Mouse (Mus musculus) kidney, embryonic 16.5 days (tissue): ENCODE measurements around the gene Metap1d. TPM values are rescaled to one million over a fixed set of nuclear protein-coding genes. Genes with fewer than 3 reads are reported as not detected.

Experiments
- ATAC-seq: fragments of 200-750 bp; cut with Nextera tagmentation; 2 replicates; pipeline ENCODE4 v1.8.0; 2017; ENCODE audit warnings: moderate TSS enrichment; ENCODE audit not compliant: low FRiP score, low TSS enrichment
- H3K27ac ChIP-seq: fragments of 300-500 bp; sonication (generic); 2 replicates; pipeline ENCODE4 v1.5.1; 2014; ENCODE audit warnings: low read length
- H3K27me3 ChIP-seq: fragments of 300-500 bp; sonication (generic); 2 replicates; pipeline ENCODE4 v1.6.1; 2014; ENCODE audit warnings: low read length, control low read depth, mixed read lengths; ENCODE audit not compliant: insufficient read depth
- H3K36me3 ChIP-seq: fragments of 300-500 bp; sonication (generic); 2 replicates; pipeline ENCODE4 v1.6.1; 2014; ENCODE audit warnings: low read length, control low read depth, mixed read lengths; ENCODE audit not compliant: insufficient read depth
- H3K4me1 ChIP-seq: fragments of 300-500 bp; sonication (generic); 2 replicates; pipeline ENCODE4 v1.6.1; 2014; ENCODE audit warnings: low read length, control low read depth, mixed read lengths; ENCODE audit not compliant: insufficient read depth
- H3K4me2 ChIP-seq: fragments of 300-500 bp; sonication (generic); replicated peaks from 2 replicates; pipeline ENCODE4 v1.6.1; 2014; ENCODE audit warnings: low read depth, low read length
- H3K4me3 ChIP-seq: fragments of 300-500 bp; sonication (generic); 2 replicates; pipeline ENCODE4 v1.5.1; 2014; ENCODE audit warnings: mild to moderate bottlenecking, low read length
- H3K9ac ChIP-seq: fragments of 300-500 bp; sonication (generic); replicated peaks from 2 replicates; pipeline ENCODE4 v1.6.1; 2014; ENCODE audit warnings: low read length
- H3K9me3 ChIP-seq: fragments of 300-500 bp; sonication (generic); 2 replicates; pipeline ENCODE4 v1.6.1; 2016; ENCODE audit warnings: low read length, control low read depth
- WGBS: fragments of 180-500 bp; shearing (Covaris S2); extraction: QIAGEN DNeasy Blood & Tissue Kit; methylation state at CpG from one replicate; pipeline ENCODE4 v1.1.7; 2014; 5-methylcytosine and 5-hydroxymethylcytosine counted together
- polyA plus RNA-seq: library from polyadenylated mRNA; unstranded; fragments of >200 nt; fragmentation: Nextera tagmentation; extraction: Ambion mirVana; gene quantifications from 2 replicates; pipeline ENCODE4 v1.2.1, GENCODE M21; 2015

The Metap1d gene
- polyA plus RNA-seq, 1 experiment from 2014 or later = 46.9 TPM

DNA sequence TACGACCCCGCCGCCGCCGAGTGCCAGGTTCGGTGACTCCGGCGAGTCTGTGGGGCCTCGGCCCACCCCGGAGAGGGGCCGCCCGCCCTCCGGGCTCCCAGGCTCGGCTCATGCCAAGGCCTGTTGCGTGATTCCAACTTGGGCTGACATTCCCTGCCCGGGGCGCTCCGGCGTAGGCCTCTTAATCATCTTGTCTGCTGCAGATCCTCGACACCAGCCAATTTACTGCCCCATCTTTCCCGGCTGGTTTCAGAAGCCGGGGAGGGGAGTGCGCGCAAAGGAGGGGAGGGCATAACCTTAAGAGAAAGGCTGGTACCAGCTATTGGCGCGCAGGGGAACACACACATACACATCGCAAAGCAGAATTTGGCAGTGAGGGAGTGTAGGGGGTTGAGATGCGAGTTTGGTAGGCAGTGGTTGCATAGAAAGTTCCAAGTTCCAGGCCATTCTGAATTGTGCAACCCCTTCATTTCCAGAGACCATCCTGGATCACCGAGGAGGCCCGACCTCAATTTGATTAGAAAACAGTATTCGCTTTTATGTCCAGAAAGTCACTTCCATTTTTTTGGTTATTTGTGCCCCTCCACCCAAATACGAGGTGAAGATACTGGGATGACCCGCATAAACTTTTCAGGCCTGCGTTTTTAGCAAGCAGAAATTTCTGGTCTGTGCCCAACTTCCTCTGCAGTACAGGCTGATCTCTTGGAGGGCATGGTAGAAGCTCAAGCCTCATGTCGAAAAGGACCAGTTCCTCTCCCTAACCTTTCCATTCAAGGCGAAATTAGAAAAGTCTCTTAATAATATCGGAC, 88.5 kb downstream of the Metap1d start:
- Histone ChIP-seq H3K9ac (no peak overlapping the region), H3K27ac (no peak overlapping the region), H3K27me3 (peaks cover 96% of the 10 kb centered on the region), H3K36me3 (no peaks in the 10 kb centered on the region), H3K9me3 (no peaks in the 10 kb centered on the region), H3K4me2 (peak overlapping the region; percentile 36; the same call in 1 of the 2 replicates), H3K4me1 (peaks cover 38% of the 10 kb centered on the region), H3K4me3 (peak overlapping the region; percentile 15; the same call in 1 of the 2 replicates)
- no peak for ATAC-seq
- 3% methylated on average over 37 of the region's 37 CpGs for WGBS

DNA sequence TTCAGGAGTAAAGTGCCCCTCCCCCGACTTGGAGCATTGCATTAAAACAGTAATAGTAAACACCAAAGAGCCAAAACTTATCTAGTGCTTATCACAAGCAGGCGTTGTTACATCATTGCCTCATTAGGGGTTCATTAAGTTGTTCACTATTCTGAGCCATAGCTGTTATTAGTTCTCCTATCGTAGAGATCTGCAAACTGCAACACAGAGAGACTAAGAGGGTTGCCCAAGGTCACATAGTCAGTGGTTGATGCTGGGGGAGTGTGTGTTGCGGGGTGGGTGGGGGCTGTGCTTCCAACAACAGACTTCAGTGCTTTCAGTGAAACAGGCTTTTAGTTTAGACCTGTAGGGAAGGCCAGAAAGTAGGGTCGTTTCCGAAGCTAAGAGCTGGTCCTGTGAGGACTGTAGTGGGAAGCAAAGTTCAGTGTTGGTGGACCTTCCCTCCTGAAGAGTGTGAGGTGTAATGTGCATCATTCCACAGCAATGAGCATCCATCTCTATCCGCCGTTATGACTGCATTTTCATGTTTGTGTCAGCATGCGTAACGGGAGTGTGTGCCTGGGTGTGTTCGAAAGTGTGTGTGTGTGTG, 89.2 kb downstream of the Metap1d start:
- H3K27me3 ChIP-seq = peaks cover 96% of the 10 kb centered on the region
- no peaks in the 10 kb centered on the region for H3K9me3 ChIP-seq
- no peaks in the 10 kb centered on the region for H3K36me3 ChIP-seq
- 3% methylated on average over 11 of the region's 11 CpGs for WGBS
- H3K9ac ChIP-seq = no peak overlapping the region
- peaks cover 43% of the 10 kb centered on the region for H3K4me1 ChIP-seq
- H3K27ac ChIP-seq = no peak overlapping the region
- no peak overlapping the region for H3K4me2 ChIP-seq
- no peak for ATAC-seq
- H3K4me3 ChIP-seq = no peak overlapping the region

DNA sequence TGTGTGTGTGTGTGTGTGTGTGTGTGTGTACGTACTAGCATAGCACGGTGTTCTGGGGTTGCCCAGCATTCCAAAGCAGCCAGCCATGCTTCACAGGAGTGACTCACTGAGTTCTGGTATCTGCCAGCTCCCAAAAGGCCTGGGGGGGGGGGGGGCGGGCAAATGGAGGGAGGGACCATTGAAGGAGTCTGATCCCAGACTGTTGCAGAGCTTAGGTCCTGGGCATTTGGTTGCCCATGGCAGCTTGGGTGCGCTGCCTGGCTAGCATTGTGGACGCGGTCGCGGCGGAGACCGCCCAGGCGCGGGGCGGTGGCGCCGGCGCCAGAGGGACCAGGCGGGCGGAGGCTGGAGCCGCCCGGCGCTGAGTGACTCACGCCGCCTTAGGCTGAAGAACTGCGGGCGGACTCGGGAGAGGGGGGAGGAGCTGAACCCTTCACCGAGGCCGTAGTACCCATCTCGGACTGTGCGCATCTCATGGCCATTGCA, 89.8 kb downstream of the Metap1d start:
- no peak overlapping the region for H3K27ac ChIP-seq
- H3K9ac ChIP-seq = no peak overlapping the region
- peak overlapping the region; percentile 16; the same call in 1 of the 2 replicates for H3K4me3 ChIP-seq
- H3K4me2 ChIP-seq = peak overlapping the region; percentile 35
- under 1% methylated on average over 29 of the region's 30 CpGs for WGBS
- H3K36me3 ChIP-seq = no peaks in the 10 kb centered on the region
- no peaks in the 10 kb centered on the region for H3K9me3 ChIP-seq
- peaks cover 91% of the 10 kb centered on the region for H3K27me3 ChIP-seq
- peaks cover 43% of the 10 kb centered on the region for H3K4me1 ChIP-seq
- ATAC-seq = peak; percentile 68

DNA sequence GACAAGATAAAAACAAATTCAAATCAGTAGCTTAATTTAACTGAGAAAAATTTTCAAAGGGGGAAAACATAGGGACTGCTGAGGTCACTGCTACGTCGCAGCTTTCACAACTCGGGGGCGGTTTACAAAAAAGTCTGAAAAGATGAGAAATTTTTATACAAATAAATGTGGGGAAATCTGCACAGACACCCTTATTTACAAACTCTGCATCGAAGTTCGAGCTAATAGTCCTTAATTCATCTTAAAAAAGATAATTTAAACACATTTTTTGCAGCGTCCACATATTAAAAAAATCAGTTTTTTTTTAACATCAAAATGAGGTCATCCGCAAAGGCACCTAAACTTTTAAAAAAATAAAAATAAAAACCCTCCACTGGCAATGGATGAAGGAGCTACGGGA, 90.5 kb downstream of the Metap1d start:
- H3K27ac ChIP-seq = no peak overlapping the region
- no peak overlapping the region for H3K9ac ChIP-seq
- peaks cover 91% of the 10 kb centered on the region for H3K27me3 ChIP-seq
- H3K4me1 ChIP-seq = peaks cover 43% of the 10 kb centered on the region
- no peak for ATAC-seq
- WGBS = 2% methylated on average over 9 of the region's 9 CpGs
- H3K36me3 ChIP-seq = no peaks in the 10 kb centered on the region
- no peaks in the 10 kb centered on the region for H3K9me3 ChIP-seq
- no peak overlapping the region for H3K4me3 ChIP-seq
- H3K4me2 ChIP-seq = no peak overlapping the region

DNA sequence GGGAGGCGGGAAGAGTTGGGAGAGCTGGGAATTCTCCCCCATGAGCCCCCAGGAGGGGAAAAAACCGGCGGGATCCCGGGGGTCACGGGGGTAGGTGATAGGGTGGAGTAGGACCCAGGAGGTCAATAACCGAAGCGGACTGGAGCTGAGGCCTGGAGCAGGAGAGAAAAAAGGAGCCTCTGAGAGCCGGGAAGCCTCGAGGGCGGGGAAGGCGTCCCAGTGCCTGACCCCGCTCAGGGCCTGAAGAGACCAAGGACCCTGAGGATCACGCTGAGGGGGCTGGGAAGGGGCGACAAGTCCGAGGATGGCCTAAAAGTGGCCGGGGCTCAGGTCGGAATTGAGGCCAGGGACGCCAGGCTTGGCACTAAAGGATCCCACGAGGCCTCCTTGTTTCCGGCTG, 90.9 kb downstream of the Metap1d start:
- WGBS = 2% methylated on average over 20 of the region's 20 CpGs
- Histone ChIP-seq H3K9me3 (no peaks in the 10 kb centered on the region), H3K4me3 (no peak overlapping the region), H3K4me2 (no peak overlapping the region), H3K36me3 (no peaks in the 10 kb centered on the region), H3K4me1 (peaks cover 43% of the 10 kb centered on the region), H3K27me3 (peaks cover 91% of the 10 kb centered on the region), H3K27ac (no peak overlapping the region), H3K9ac (no peak overlapping the region)
- no peak for ATAC-seq

DNA sequence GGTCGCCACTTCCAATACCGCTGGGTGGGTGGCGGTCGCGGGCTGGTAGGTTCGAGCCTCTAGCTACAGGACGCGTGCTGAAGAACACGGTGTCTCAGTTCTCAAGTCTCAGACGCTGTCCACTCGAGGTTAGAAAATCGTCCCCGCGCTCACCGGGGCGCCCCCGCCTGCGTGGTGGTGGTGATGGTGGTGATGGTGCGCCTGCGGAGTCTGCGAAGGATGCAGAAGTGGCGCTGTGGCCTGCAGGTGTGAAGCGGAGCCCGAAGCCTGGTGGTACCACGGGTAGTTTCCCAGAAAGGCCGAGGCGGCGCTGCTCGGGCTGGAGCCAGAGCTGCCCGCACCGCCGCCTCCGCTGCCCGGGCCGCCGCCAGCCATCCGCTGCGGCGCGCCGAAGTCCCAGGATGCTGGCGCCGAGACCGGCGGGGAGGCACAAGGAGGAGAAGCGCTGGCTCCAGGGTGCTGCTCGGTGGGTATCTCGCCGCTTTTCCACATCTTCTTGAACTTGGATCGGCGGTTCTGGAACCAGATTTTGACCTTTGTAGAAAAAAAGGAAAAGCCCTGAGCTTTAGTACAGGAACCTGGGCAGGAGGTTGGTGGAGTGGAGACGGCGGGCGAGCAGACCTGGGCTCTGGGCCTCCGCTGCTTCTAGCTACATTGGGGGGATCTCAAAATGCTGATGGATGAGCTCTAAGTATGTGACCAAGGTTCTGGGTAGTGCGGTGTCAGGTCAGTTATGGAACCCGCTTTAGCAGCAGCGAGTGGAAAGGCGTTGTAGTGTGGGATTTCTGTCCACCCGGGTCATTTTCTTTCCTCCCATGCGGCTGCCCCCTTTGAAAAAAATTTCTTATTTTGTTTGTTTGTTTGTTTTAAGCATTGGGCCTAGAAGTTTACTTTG, 91.6 kb downstream of the Metap1d start:
- 2% methylated on average over 60 of the region's 61 CpGs for WGBS
- Histone ChIP-seq H3K36me3 (no peaks in the 10 kb centered on the region), H3K4me1 (peaks cover 39% of the 10 kb centered on the region), H3K4me3 (no peak overlapping the region), H3K4me2 (no peak overlapping the region), H3K9ac (no peak overlapping the region), H3K27ac (no peak overlapping the region), H3K27me3 (peaks cover 91% of the 10 kb centered on the region), H3K9me3 (no peaks in the 10 kb centered on the region)
- no peak for ATAC-seq

DNA sequence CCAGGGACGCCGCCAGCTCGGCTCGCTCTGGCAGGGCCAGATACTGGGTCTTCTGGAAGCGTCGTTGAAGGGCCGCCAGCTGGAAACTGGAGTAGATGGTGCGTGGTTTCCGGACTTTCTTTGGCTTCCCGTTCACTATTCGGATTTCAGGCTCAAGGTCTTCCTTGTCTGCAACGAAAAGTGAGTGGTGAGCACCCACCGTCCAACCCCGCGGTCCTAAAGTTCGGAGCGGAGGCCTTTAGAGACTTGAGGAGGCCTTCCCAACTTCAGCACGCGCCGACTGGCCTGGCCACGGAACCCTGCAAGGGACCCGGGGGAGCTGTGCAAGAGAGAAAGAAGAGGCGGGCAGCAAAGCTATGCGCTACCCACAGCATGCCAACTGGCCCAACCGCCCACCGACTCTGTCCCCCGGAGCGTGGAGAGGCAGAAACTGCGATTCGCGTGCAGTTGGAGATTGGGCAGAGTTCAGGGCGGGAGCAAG, 92.4 kb downstream of the Metap1d start:
- WGBS = 1% methylated on average over 32 of the region's 32 CpGs
- H3K4me1 ChIP-seq = peaks cover 39% of the 10 kb centered on the region

DNA sequence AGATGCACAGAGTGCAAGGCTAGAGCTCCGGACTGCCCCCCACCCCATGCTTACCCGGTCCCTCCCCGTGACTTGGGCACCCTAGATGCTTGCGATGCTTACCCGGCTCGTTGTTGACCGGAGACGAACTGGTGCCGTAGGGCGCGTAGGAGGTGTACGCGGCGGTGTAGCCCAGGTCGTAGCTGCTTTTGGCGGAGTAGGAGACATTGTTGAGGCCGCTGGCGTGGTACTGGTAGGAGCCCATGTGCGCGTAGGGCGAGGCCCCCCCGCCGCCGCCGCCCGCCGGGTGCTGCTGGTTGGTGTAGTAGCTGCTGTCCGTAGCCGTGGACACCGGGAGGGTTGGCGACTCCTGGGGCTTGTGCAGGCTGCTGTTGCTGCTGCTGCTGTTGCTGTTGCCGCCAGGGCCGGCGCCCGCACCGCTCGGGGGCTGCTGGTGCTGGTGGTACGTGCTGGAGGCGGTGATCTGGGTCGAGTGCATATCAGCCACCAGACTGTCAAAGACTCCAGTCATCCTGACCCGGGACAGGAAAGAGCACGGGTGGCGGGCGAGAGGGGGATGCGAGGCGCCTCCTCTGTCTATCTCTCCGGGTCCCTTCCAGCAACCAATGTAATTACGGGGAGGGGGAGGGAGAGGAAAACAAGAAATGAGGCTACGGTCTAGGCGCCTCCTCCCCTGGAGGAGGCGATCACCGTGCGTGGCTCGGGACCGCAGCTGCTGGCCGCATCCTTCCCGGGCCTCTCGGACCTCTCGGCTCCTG, 93.0 kb downstream of the Metap1d start:
- H3K36me3 ChIP-seq = no peaks in the 10 kb centered on the region
- H3K4me1 ChIP-seq = peaks cover 32% of the 10 kb centered on the region
- no peak overlapping the region for H3K9ac ChIP-seq
- H3K9me3 ChIP-seq = no peaks in the 10 kb centered on the region
- H3K27ac ChIP-seq = no peak overlapping the region
- ATAC-seq = peak; percentile 29; the same call in 1 of the 2 replicates
- peaks cover 93% of the 10 kb centered on the region for H3K27me3 ChIP-seq
- peak overlapping the region; percentile 45 for H3K4me3 ChIP-seq
- WGBS = under 1% methylated on average over 58 of the region's 59 CpGs
- peak overlapping the region; percentile 86 for H3K4me2 ChIP-seq

More for the DNA sequence above, 92.4 kb downstream of the Metap1d start:
- peaks cover 93% of the 10 kb centered on the region for H3K27me3 ChIP-seq
- peak overlapping the region; percentile 45 for H3K4me3 ChIP-seq
- no peaks in the 10 kb centered on the region for H3K9me3 ChIP-seq
- no peak overlapping the region for H3K9ac ChIP-seq
- no peak for ATAC-seq
- no peak overlapping the region for H3K27ac ChIP-seq
- H3K36me3 ChIP-seq = no peaks in the 10 kb centered on the region
- peak overlapping the region; percentile 86 for H3K4me2 ChIP-seq

DNA sequence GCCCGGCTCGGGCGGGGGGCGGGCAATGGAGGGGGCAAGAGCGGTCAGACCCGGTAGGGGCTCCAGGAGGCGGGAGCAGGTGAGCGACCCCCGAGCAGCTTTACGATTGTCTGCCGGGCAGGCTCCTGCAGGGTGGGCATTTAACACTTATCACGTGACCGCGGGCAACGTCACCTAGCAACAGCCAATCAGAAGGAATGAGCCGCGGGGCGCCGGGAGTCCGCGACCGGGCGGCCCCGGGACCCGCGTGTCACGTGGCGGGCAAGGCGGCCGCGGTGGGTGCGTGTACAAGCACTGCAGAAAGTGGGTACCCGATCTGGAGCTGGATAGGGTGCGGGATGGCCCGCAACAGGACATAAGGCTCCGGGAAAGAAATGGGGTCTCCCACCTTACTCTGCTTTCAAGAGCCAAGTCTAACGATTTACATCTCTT, 93.6 kb downstream of the Metap1d start, which contains the start of gene Dlx2:
TSS of gene Dlx2 (minus strand) at position 115 of the 432 bp plus-strand sequence.
- Histone ChIP-seq H3K36me3 (no peaks in the 10 kb centered on the region), H3K9ac (no peak within 1 kb of the TSS), H3K4me2 (peak within 1 kb of the TSS; percentile 86), H3K27ac (no peak within 1 kb of the TSS), H3K4me3 (peak within 1 kb of the TSS; percentile 45), H3K4me1 (peaks cover 27% of the 10 kb centered on the region), H3K27me3 (peaks cover 93% of the 10 kb centered on the region), H3K9me3 (no peaks in the 10 kb centered on the region)
- under 1% methylated on average over 37 of the region's 37 CpGs for WGBS
- peak; percentile 20; the same call in 1 of the 2 replicates for ATAC-seq
